ENCODE assay signal across 8 mouse cellular contexts in the genomic region with DNA sequence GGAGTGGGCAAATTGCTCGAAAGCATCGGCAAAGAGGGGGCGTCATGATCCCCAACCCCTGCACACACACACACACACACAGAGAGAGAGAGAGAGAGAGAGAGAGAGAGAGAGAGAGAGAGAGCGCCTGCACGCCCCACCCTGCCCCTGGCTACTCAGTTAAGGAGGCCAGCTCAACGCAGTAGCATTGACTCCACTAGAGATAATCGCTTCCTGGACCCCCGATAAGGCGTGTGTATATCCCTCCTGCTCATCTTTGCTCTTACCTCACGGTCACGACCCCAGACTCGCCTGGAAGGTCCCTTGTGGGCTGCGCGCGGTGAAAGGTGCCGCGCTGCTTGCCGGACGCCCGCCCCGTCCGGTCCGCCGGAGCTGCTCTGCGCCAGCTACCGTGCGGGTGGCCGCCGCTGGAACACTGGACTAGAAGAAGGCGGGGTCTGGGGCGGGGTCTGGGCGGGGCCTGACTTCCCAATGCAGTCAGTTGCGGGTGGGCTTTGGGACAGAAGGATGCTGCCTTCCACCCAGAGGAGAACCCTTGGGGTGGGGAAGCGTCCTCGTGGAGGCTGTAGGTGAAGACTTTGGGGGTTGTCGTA. TPM values are rescaled to one million over a fixed set of nuclear protein-coding genes. Genes with fewer than 3 reads are reported as not detected.
DNase-seq lines count a peak whose midpoint lies in the region; ATAC-seq lines count a peak whose summit lies in the region.

A gene (minus strand): TSS at position 422 of the 593 bp plus-strand sequence.

- H3K4me3 ChIP-seq in forebrain, embryonic 16.5 days (replicated peaks; ENCODE audit: low read length) = peak within 1 kb of the TSS; percentile 52
- 0 out of 2 replicates have a peak within 1 kb of the TSS, but pooled peaks have one; percentile 21 for H3K4me3 ChIP-seq in limb, embryonic 11.5 days (ENCODE audit: low read depth, low read length)

- H3K27me3 ChIP-seq in forebrain, embryonic 16.5 days (replicated peaks; ENCODE audit: control insufficient read depth, insufficient read depth, low read length) = peaks cover 2% of the 10 kb centered on the region; the same call in 1 of the 2 replicates
- peaks cover 14% of the 10 kb centered on the region for H3K27me3 ChIP-seq in limb, embryonic 11.5 days (ENCODE audit: control insufficient read depth, insufficient read depth, low read length)

- H3K9ac ChIP-seq in forebrain, embryonic 16.5 days (replicated peaks; ENCODE audit: low read depth, low read length) = peak within 1 kb of the TSS; percentile 54
- no peak within 1 kb of the TSS for H3K9ac ChIP-seq in limb, embryonic 11.5 days (ENCODE audit: low read length)

- no peak within 1 kb of the TSS for H3K27ac ChIP-seq in forebrain, embryonic 16.5 days (ENCODE audit: low read length)
- H3K27ac ChIP-seq in limb, embryonic 11.5 days (replicated peaks; ENCODE audit: low read depth, low read length) = no peak within 1 kb of the TSS

- H3K9me3 ChIP-seq in forebrain, embryonic 16.5 days (ENCODE audit: control insufficient read depth, low read length) = no peaks in the 10 kb centered on the region
- H3K9me3 ChIP-seq in limb, embryonic 11.5 days (ENCODE audit: control insufficient read depth, low read length) = no peaks in the 10 kb centered on the region

- no peak for DNase-seq in layer of hippocampus, adult 18-20 months (ENCODE audit: low spot score in 2 of 2)
- DNase-seq in layer of hippocampus, adult 9-11 months = no peak
- DNase-seq in embryo, embryonic 10.5 days (ENCODE audit: low spot score) = peak; percentile 82
- peak; percentile 68 for DNase-seq in limb, embryonic 11.5 days (ENCODE audit: low spot score)
- peak; percentile 73 for DNase-seq in retina, embryonic 14.5 days (ENCODE audit: low spot score)
- no peak for DNase-seq in thymus, postnatal 4 days
- DNase-seq in cerebellum, postnatal 14 days = no peak

- H3K4me1 ChIP-seq in forebrain, embryonic 16.5 days (replicated peaks; ENCODE audit: control insufficient read depth, insufficient read depth, low read length) = peaks cover 13% of the 10 kb centered on the region
- no peaks in the 10 kb centered on the region for H3K4me1 ChIP-seq in limb, embryonic 11.5 days (ENCODE audit: control insufficient read depth, insufficient read depth, low read length)

- 4% methylated on average over 34 of the region's 36 CpGs for WGBS in forebrain, embryonic 16.5 days
- 6% methylated on average over 34 of the region's 36 CpGs for WGBS in limb, embryonic 11.5 days

- no peaks in the 10 kb centered on the region for H3K36me3 ChIP-seq in forebrain, embryonic 16.5 days (ENCODE audit: control insufficient read depth, insufficient read depth)
- no peaks in the 10 kb centered on the region for H3K36me3 ChIP-seq in limb, embryonic 11.5 days (ENCODE audit: control insufficient read depth, insufficient read depth, low read length)

- peak within 1 kb of the TSS; percentile 69 for H3K4me2 ChIP-seq in forebrain, embryonic 16.5 days (ENCODE audit: low read length)
- peak within 1 kb of the TSS; percentile 42 for H3K4me2 ChIP-seq in limb, embryonic 11.5 days (ENCODE audit: low read depth, severe bottlenecking)

- ATAC-seq in forebrain, embryonic 16.5 days = peak; percentile 74
- ATAC-seq in limb, embryonic 11.5 days (ENCODE audit: insufficient number of reproducible peaks, low FRiP score, low TSS enrichment, low read depth) = no peak

RNA-seq across cellular contexts. Expression of the gene that starts here (rescaled TPM):
- total RNA-seq in layer of hippocampus, adult 18-20 months (2021) = 10 to 100 TPM; 11.0 to 13.2 TPM
- polyA plus RNA-seq in forebrain, embryonic 16.5 days (2015; fragmentation: Nextera tagmentation; extraction: Ambion mirVana) = 8.0 and 9.0 TPM in 2 replicates
- polyA plus RNA-seq in limb, embryonic 11.5 days (2014; fragmentation: Nextera tagmentation; extraction: Ambion mirVana) = 0.07 and 0.14 TPM in 2 replicates

Comparison
In these comparisons a context has a peak if more than half of its experiments do, and no peak if none do; other contexts are left out.
1. Peak in DNase-seq, H3K4me3 ChIP-seq and H3K4me2 ChIP-seq in limb, embryonic 11.5 days; RNA of the gene not detected or under 1 TPM.
2. DNase-seq: peak in embryo, embryonic 10.5 days (single experiment) and retina, embryonic 14.5 days (single experiment); none in layer of hippocampus, adult 18-20 months (0 of 2), layer of hippocampus, adult 9-11 months (single experiment), thymus, postnatal 4 days (single experiment) and cerebellum, postnatal 14 days (0 of 2).